Mouse (Mus musculus): ENCODE measurements at regions not wholly inside any gene's neighbourhood (a gene's known extent, or its start where the extent isn't known, plus 50 kb on each side); places are given as distances from the start of the nearest gene placed in this dataset.

DNA sequence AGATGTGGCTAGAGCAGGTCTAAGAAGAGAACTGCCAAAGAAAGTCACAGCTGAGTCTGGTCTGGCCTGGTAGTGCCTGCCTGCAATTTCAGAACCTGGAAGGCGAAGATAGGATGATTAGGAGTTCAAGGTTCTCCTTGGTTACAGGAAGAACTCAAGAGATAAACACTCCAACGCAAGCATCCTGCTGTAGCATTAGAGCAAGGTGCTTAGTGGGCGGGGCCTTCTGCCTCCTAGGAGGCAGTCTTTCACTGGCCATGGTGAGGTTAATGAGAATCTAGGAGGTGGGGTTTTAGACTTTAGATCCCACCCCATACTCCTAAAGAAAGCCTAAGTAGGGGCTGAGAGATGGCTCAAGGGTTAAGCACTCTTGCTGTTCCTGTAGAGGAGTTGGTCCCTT is 120.8 kb downstream of the Gm10260 start:
- ATAC-seq (ENCODE audit: insufficient read depth): no peak
- no peak overlapping the region for H3K4me2 ChIP-seq (ENCODE audit: low read depth)
- H3K27ac ChIP-seq: no peak overlapping the region
- H3K9me3 ChIP-seq (ENCODE audit: control insufficient read depth, low read length): no peaks in the 10 kb centered on the region
- no peak overlapping the region for H3K4me3 ChIP-seq (ENCODE audit: insufficient read depth in 1 of 2, low read depth in 2 of 2, low read length in 2 of 2)
- DNase-seq (ENCODE audit: low read depth in 3 of 3, low spot score in 3 of 3): no peak
- H3K27me3 ChIP-seq (ENCODE audit: control insufficient read depth, insufficient read depth, low read length): no peaks in the 10 kb centered on the region
- TF ChIP-seq CTCF (IDR thresholded peaks at IDR 0.05; ENCODE audit: low read depth) (no peak), EP300 (IDR thresholded peaks at IDR 0.05; ENCODE audit: low read depth) (no peak)
- no peaks in the 10 kb centered on the region for H3K36me3 ChIP-seq (replicated peaks; ENCODE audit: control insufficient read depth, insufficient read depth, low read depth)
- H3K9ac ChIP-seq (replicated peaks): no peak overlapping the region
- H3K4me1 ChIP-seq (replicated peaks; ENCODE audit: control insufficient read depth in 2 of 2, insufficient read depth in 2 of 2, low read length in 1 of 2): no peaks in the 10 kb centered on the region
- 30% methylated on average over 3 of the region's 3 CpGs for WGBS (ENCODE audit: insufficient replicate concordance)

DNA sequence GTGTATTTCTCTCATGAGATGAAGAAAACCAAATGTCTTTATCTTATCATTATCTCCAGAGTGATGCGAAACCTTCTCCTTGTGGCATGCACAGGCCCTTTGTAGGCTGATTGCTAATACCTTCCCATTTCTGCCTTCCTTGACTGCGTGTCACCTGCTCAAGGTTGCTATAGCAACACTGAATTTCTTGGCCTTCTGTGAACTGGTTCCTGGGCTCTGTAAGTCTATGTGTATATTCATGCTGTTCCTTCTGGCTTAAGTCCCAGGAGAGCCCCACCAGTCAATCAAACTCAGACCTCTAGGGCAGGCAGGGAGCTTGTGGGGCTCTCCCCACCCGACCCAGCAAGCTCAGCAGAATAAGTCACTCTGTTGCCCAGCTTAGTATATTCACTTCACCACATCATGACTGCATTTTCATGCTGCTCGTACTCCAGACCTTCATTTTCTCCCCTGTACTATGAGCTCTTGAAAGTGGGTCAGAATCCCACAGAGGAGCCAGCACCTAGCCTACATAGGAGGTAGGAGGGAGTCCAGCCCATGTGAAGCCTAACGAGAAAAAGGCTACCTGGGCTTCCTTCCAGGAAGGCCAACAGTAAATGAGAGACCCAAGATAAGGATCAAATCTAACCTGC is 121.9 kb downstream of the Gm10260 start:
- TF ChIP-seq CTCF (IDR thresholded peaks at IDR 0.05; ENCODE audit: low read depth): no peak
- DNase-seq (ENCODE audit: low read depth in 3 of 3, low spot score in 3 of 3) (no peak), ATAC-seq (ENCODE audit: insufficient read depth) (no peak)
- no peaks in the 10 kb centered on the region for H3K27me3 ChIP-seq (ENCODE audit: control insufficient read depth, insufficient read depth, low read length)
- WGBS (ENCODE audit: insufficient replicate concordance): 62% methylated on average over 5 of the region's 5 CpGs
- H3K4me1 ChIP-seq (replicated peaks; ENCODE audit: control insufficient read depth in 2 of 2, insufficient read depth in 2 of 2, low read length in 1 of 2): no peaks in the 10 kb centered on the region
- no peak overlapping the region for H3K27ac ChIP-seq
- H3K9me3 ChIP-seq (ENCODE audit: control insufficient read depth, low read length): no peaks in the 10 kb centered on the region
- H3K4me2 ChIP-seq (ENCODE audit: low read depth): no peak overlapping the region
- no peak overlapping the region for H3K4me3 ChIP-seq (ENCODE audit: insufficient read depth in 1 of 2, low read depth in 2 of 2, low read length in 2 of 2)
- no peak overlapping the region for H3K9ac ChIP-seq (replicated peaks)
- H3K36me3 ChIP-seq (replicated peaks; ENCODE audit: control insufficient read depth, insufficient read depth, low read depth): no peaks in the 10 kb centered on the region

DNA sequence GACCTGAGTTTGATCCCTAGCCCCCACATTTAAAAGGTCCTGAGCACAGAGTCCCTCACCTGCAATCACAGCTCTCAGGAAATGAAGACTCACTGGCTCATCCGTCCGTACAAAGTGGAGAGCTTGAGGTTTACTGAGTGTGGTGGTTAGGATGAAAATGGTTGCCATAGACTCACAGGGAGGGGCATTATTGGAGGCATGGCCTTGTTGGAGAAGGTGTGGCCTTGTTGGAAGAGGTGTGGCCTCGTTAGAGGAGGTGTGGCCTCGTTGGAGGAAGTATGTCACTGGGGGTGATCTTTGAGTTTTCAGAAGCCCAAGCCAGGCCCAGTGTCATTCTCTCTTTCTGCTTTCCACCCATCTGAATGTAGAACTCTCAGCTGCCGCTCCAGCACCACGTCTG is 122.9 kb downstream of the Gm10260 start:
- no peaks in the 10 kb centered on the region for H3K4me1 ChIP-seq (replicated peaks; ENCODE audit: control insufficient read depth in 2 of 2, insufficient read depth in 2 of 2, low read length in 1 of 2)
- no peaks in the 10 kb centered on the region for H3K9me3 ChIP-seq (ENCODE audit: control insufficient read depth, low read length)
- H3K27me3 ChIP-seq (ENCODE audit: control insufficient read depth, insufficient read depth, low read length): no peaks in the 10 kb centered on the region
- TF ChIP-seq CTCF (IDR thresholded peaks at IDR 0.05; ENCODE audit: low read depth) (no peak), EP300 (IDR thresholded peaks at IDR 0.05; ENCODE audit: low read depth) (no peak)
- no peak overlapping the region for H3K27ac ChIP-seq
- no peaks in the 10 kb centered on the region for H3K36me3 ChIP-seq (replicated peaks; ENCODE audit: control insufficient read depth, insufficient read depth, low read depth)
- DNase-seq (ENCODE audit: low read depth in 3 of 3, low spot score in 3 of 3) (no peak), ATAC-seq (ENCODE audit: insufficient read depth) (no peak)
- no peak overlapping the region for H3K4me2 ChIP-seq (ENCODE audit: low read depth)
- H3K9ac ChIP-seq (replicated peaks): no peak overlapping the region
- 76% methylated on average over 6 of the region's 6 CpGs for WGBS (ENCODE audit: insufficient replicate concordance)
- H3K4me3 ChIP-seq (ENCODE audit: insufficient read depth in 1 of 2, low read depth in 2 of 2, low read length in 2 of 2): no peak overlapping the region

DNA sequence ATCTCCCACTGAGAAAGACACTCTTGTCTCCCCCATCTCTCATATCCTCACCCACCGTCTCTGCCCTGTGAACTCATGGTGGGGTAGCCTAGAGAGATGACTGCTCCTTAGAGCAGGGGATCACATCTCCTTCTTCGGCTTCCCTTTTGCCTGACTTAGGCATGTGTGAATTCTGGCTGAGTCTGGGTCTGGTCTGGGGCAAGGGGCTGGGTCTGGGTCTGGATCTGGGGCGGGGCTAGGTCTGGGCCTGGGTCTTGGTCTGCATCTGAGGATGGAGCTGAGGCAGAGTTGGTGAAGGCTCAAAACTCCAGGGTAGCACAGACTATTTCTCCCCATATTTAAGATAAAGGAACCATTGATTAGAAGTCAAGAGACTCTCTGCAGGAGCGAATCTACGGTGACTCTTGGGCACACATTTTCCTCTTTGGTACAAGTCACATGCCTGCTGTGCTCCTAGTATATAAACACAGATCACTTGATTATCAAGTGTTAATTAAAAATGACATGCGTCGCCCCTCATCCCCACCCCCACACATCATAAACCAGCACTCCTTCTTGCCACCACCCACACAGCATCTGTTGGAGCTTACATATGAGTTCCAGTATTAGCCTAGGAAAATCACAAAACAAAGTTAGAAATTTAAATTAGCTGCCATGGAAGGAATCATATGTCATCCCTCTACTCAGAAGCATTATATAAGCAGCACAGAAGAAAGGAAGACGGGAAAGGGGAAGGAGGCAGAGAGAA is 126.2 kb downstream of the Gm10260 start:
- Histone ChIP-seq H3K9ac (replicated peaks) (no peak overlapping the region), H3K4me2 (ENCODE audit: low read depth) (no peak overlapping the region), H3K27ac (no peak overlapping the region), H3K27me3 (ENCODE audit: control insufficient read depth, insufficient read depth, low read length) (no peaks in the 10 kb centered on the region), H3K4me3 (ENCODE audit: insufficient read depth in 1 of 2, low read depth in 2 of 2, low read length in 2 of 2) (no peak overlapping the region), H3K9me3 (ENCODE audit: control insufficient read depth, low read length) (no peaks in the 10 kb centered on the region), H3K36me3 (replicated peaks; ENCODE audit: control insufficient read depth, insufficient read depth, low read depth) (no peaks in the 10 kb centered on the region), H3K4me1 (replicated peaks; ENCODE audit: control insufficient read depth in 2 of 2, insufficient read depth in 2 of 2, low read length in 1 of 2) (no peaks in the 10 kb centered on the region)
- ATAC-seq (ENCODE audit: insufficient read depth) (no peak), DNase-seq (ENCODE audit: low read depth in 3 of 3, low spot score in 3 of 3) (no peak)
- WGBS (ENCODE audit: insufficient replicate concordance): 56% methylated on average over 8 of the region's 8 CpGs
- no peak for TF ChIP-seq EP300 (IDR thresholded peaks at IDR 0.05; ENCODE audit: low read depth)
- TF ChIP-seq CTCF (IDR thresholded peaks at IDR 0.05; ENCODE audit: low read depth): no peak

DNA sequence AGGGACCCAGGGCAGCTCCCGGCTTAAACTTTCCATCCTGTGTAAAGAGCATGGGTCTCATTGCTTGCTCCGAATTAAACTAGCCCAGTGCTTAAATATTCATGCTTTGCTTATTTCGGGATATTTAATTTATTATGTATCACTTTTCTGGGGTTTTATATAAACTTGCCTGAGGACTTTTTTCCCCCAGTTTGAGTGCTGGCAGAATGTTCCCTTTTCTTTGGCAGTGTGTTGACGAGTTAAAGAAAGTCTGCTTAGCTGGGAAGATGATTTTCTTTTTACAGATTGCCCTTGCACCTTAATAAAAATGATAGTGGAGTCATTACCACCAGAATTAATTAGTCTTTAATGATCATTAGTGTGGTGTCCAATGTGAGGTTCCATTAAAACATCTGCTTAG is 126.9 kb downstream of the Gm10260 start:
- H3K4me2 ChIP-seq (ENCODE audit: low read depth): no peak overlapping the region
- H3K4me1 ChIP-seq (replicated peaks; ENCODE audit: control insufficient read depth in 2 of 2, insufficient read depth in 2 of 2, low read length in 1 of 2): no peaks in the 10 kb centered on the region
- no peaks in the 10 kb centered on the region for H3K36me3 ChIP-seq (replicated peaks; ENCODE audit: control insufficient read depth, insufficient read depth, low read depth)
- TF ChIP-seq EP300 (IDR thresholded peaks at IDR 0.05; ENCODE audit: low read depth) (no peak), CTCF (IDR thresholded peaks at IDR 0.05; ENCODE audit: low read depth) (no peak)
- DNase-seq (ENCODE audit: low read depth in 3 of 3, low spot score in 3 of 3): no peak
- no peak overlapping the region for H3K27ac ChIP-seq
- H3K9ac ChIP-seq (replicated peaks): no peak overlapping the region
- no peak overlapping the region for H3K4me3 ChIP-seq (ENCODE audit: insufficient read depth in 1 of 2, low read depth in 2 of 2, low read length in 2 of 2)
- WGBS (ENCODE audit: insufficient replicate concordance): 67% methylated on average over 4 of the region's 4 CpGs
- ATAC-seq (ENCODE audit: insufficient read depth): no peak
- H3K27me3 ChIP-seq (ENCODE audit: control insufficient read depth, insufficient read depth, low read length): no peaks in the 10 kb centered on the region
- H3K9me3 ChIP-seq (ENCODE audit: control insufficient read depth, low read length): no peaks in the 10 kb centered on the region

All from liver, embryonic 14.5 days (tissue).